Mouse (Mus musculus) CH12.LX (cell line): ENCODE measurements around the gene Nup188. TPM values are rescaled to one million over a fixed set of nuclear protein-coding genes. Genes with fewer than 3 reads are reported as not detected.

ENCODE experiments used
- DNase-seq: peaks from one replicate; pipeline ENCODE4 v3.0.0-alpha.2; 2013; ENCODE audit errors: extremely low read depth
- H3K27ac ChIP-seq: 2 replicates; pipeline ENCODE4 v1.5.1; 2012; ENCODE audit warnings: low read depth, mild to moderate bottlenecking, control low read depth, moderate library complexity; ENCODE audit not compliant: insufficient read depth
- H3K27me3 ChIP-seq: replicated peaks from 2 replicates; pipeline ENCODE3; 2012; ENCODE audit warnings: inconsistent platforms
- H3K36me3 ChIP-seq, 2 experiments: replicated peaks in 1 of 2; 2 replicates each; pipeline versions ENCODE3 to v1.6.1; 2012; ENCODE audit warnings: inconsistent platforms in 1 of 2, low read length in 1 of 2, mild to moderate bottlenecking in 1 of 2, mixed read lengths in 1 of 2, moderate library complexity in 1 of 2; ENCODE audit not compliant: control insufficient read depth in 1 of 2, insufficient read depth in 1 of 2
- H3K4me1 ChIP-seq, 2 experiments: 2 replicates each; pipeline ENCODE4 v1.6.1; 2012; ENCODE audit warnings: inconsistent platforms in 1 of 2, moderate library complexity in 1 of 2; ENCODE audit not compliant: insufficient read depth in 2 of 2, control insufficient read depth in 1 of 2
- H3K4me2 ChIP-seq: 2 replicates; pipeline ENCODE4 v1.6.1; 2012; ENCODE audit warnings: low read depth, mild to moderate bottlenecking, control low read depth; ENCODE audit not compliant: poor library complexity, insufficient read depth, severe bottlenecking
- H3K4me3 ChIP-seq, 3 experiments: fragments of 150-350 bp in 1 of 3; sonication (generic) in 1 of 3; replicated peaks in 1 of 3; 2 replicates each; pipeline versions ENCODE3 to v1.5.1; 2011 to 2012; ENCODE audit warnings: low read depth in 2 of 3, low read length in 2 of 3, mild to moderate bottlenecking in 2 of 3, moderate library complexity in 2 of 3, control low read depth in 1 of 3, improper control_type of control experiment in 1 of 3, inconsistent platforms in 1 of 3, mixed read lengths in 1 of 3; ENCODE audit not compliant: poor library complexity in 1 of 3
- H3K79me2 ChIP-seq: replicated peaks from 2 replicates; pipeline ENCODE4 v1.6.1; 2012; ENCODE audit warnings: mild to moderate bottlenecking, moderate library complexity; ENCODE audit not compliant: control insufficient read depth, poor library complexity, insufficient read depth, severe bottlenecking; ENCODE audit errors: extremely low read depth
- H3K9ac ChIP-seq: 2 replicates; pipeline ENCODE4 v1.6.1; 2012; ENCODE audit warnings: low read depth, mild to moderate bottlenecking, control low read depth, moderate library complexity; ENCODE audit not compliant: insufficient read depth
- H3K9me3 ChIP-seq: replicated peaks from 2 replicates; pipeline ENCODE3; 2012; ENCODE audit warnings: low read length, inconsistent platforms, mixed read lengths
- CHD1 ChIP-seq: IDR thresholded peaks from 2 replicates; pipeline ENCODE4 v1.6.1; 2012; ENCODE audit warnings: low read depth, low read length, improper control_type of control experiment, inconsistent platforms
- CHD2 ChIP-seq: IDR thresholded peaks from 2 replicates; pipeline ENCODE4 v1.6.1; 2011; ENCODE audit warnings: low read length, improper control_type of control experiment
- CTCF ChIP-seq, 2 experiments: IDR thresholded peaks in 1 of 2; conservative IDR thresholded peaks in 1 of 2; 2 replicates each; pipeline ENCODE4 v1.5.1; 2011 to 2012; ENCODE audit warnings: low read depth in 2 of 2, low read length in 2 of 2, improper control_type of control experiment in 1 of 2, inconsistent platforms in 1 of 2, mild to moderate bottlenecking in 1 of 2, moderate library complexity in 1 of 2
- ELF1 ChIP-seq: IDR thresholded peaks from 2 replicates; pipeline ENCODE4 v1.6.1; 2014; ENCODE audit warnings: low read depth, mild to moderate bottlenecking, inconsistent platforms, low read length, improper control_type of control experiment
- EP300 ChIP-seq: IDR thresholded peaks from 2 replicates; pipeline ENCODE4 v1.6.1; 2011; ENCODE audit warnings: low read length, improper control_type of control experiment
- ETS1 ChIP-seq: conservative IDR thresholded peaks from 2 replicates; pipeline ENCODE4 v1.6.1; 2012; ENCODE audit warnings: low read depth, mild to moderate bottlenecking, inconsistent platforms, low read length, improper control_type of control experiment, moderate library complexity
- IRF4 ChIP-seq: IDR thresholded peaks from 2 replicates; pipeline ENCODE4 v1.6.1; 2014; ENCODE audit warnings: low read depth, mild to moderate bottlenecking, inconsistent platforms, low read length, improper control_type of control experiment
- MAZ ChIP-seq: IDR thresholded peaks from 2 replicates; pipeline ENCODE4 v1.6.1; 2012; ENCODE audit warnings: low read depth, mild to moderate bottlenecking, inconsistent platforms, low read length, improper control_type of control experiment, moderate library complexity
- NELFE ChIP-seq: IDR thresholded peaks from 2 replicates; pipeline ENCODE4 v1.6.1; 2011; ENCODE audit warnings: low read depth, low read length, improper control_type of control experiment
- POLR2A ChIP-seq: IDR thresholded peaks from 2 replicates; pipeline ENCODE4 v1.6.1; 2011; ENCODE audit warnings: low read depth, mild to moderate bottlenecking, improper control_type of control experiment, low read length
- RCOR1 ChIP-seq: conservative IDR thresholded peaks from 2 replicates; pipeline ENCODE4 v1.6.1; 2012; ENCODE audit warnings: low read depth, mild to moderate bottlenecking, inconsistent platforms, low read length, improper control_type of control experiment
- SIN3A ChIP-seq: IDR thresholded peaks from 2 replicates; pipeline ENCODE4 v1.6.1; 2012; ENCODE audit warnings: low read length, improper control_type of control experiment, inconsistent platforms
- SMC3 ChIP-seq: IDR thresholded peaks from 2 replicates; pipeline ENCODE4 v1.6.1; 2011; ENCODE audit warnings: low read depth, low read length, improper control_type of control experiment
- TBP ChIP-seq: conservative IDR thresholded peaks from 2 replicates; pipeline ENCODE4 v1.6.1; 2011; ENCODE audit warnings: low read depth, low read length, improper control_type of control experiment
- UBTF ChIP-seq: IDR thresholded peaks from 2 replicates; pipeline ENCODE4 v1.6.1; 2012; ENCODE audit warnings: low read depth, mild to moderate bottlenecking, inconsistent platforms, low read length, improper control_type of control experiment, moderate library complexity
- ZC3H11A ChIP-seq: IDR thresholded peaks from 2 replicates; pipeline ENCODE4 v1.6.1; 2012; ENCODE audit warnings: low read depth, mild to moderate bottlenecking, inconsistent platforms, low read length, improper control_type of control experiment
- ZMIZ1 ChIP-seq: IDR thresholded peaks from 2 replicates; pipeline ENCODE4 v1.6.1; 2012; ENCODE audit warnings: low read depth, mild to moderate bottlenecking, inconsistent platforms, low read length, improper control_type of control experiment
- ZNF384 ChIP-seq: IDR thresholded peaks from 2 replicates; pipeline ENCODE4 v1.6.1; 2012; ENCODE audit warnings: low read depth, low read length, improper control_type of control experiment, inconsistent platforms
- dilution Hi-C: fragments of 300-500 bp; cut with MboI; formaldehyde crosslinking; loops from 2 replicates; pipeline ENCODE4 v1.14.3; 2020; ENCODE audit warnings: low sequenced_read_pairs; ENCODE audit not compliant: extremely low pct_unique_long_range_greater_than_20kb, extremely low pct_ligation_motif_present
- in situ Hi-C: fragments of 300-500 bp; cut with MboI; formaldehyde crosslinking; loops from 3 replicates; pipeline ENCODE4 v1.14.3; 2019; ENCODE audit warnings: low sequenced_read_pairs, low pct_ligation_motif_present, low pct_unique_long_range_greater_than_20kb, mixed read lengths
- polyA plus RNA-seq: library from polyadenylated mRNA; unstranded; fragments of >175 nt; gene quantifications from 2 replicates; pipeline ENCODE4 v1.2.1, GENCODE M21; 2012; ENCODE audit warnings: low read depth; ENCODE audit not compliant: insufficient read length
- total RNA-seq, 2 experiments: library from RNA; depleted of rRNA; stranded (reverse); fragments of 300-350 nt in 1 of 2; fragments of >200 nt in 1 of 2; gene quantifications; 2 replicates each; pipeline ENCODE4 v1.2.3; 2012 to 2014

Nup188 gene
- total and polyA plus RNA-seq, 3 experiments, result 19.7 to 58.8 (median 47.6) TPM

- H3K4me1 ChIP-seq, result no peaks in the 10 kb centered on the region
- H3K9ac ChIP-seq, result no peak overlapping the region
- H3K4me3 ChIP-seq, result no peak overlapping the region
- no peak overlapping the region for H3K27ac ChIP-seq
- peaks cover 69 to 97% of the 10 kb centered on the region in 2 experiments for H3K36me3 ChIP-seq
- no peaks in the 10 kb centered on the region for H3K27me3 ChIP-seq
- TF ChIP-seq ZNF384 (no peak), TBP (no peak), ELF1 (no peak), NELFE (no peak), RCOR1 (no peak), POLR2A (no peak)
- no peak for DNase-seq
- dilution Hi-C loops (no loop called here), in situ Hi-C loops (no loop called here)
- H3K9me3 ChIP-seq, result no peaks in the 10 kb centered on the region
- no peaks in the 10 kb centered on the region for H3K79me2 ChIP-seq
- H3K4me2 ChIP-seq, result no peak overlapping the region
Measured at GRCm38 (mm10) chr2:30328791-30329190, 42.6 kb downstream of the Nup188 start.

- H3K9me3 ChIP-seq, result no peaks in the 10 kb centered on the region
- no peak for TF ChIP-seq IRF4
- TF ChIP-seq SIN3A, result no peak
- TF ChIP-seq ETS1, result no peak
- no peak for TF ChIP-seq SMC3
- TF ChIP-seq ELF1, result no peak
- TF ChIP-seq ZNF384, result no peak
- TF ChIP-seq CTCF (conservative IDR thresholded peaks at IDR 0.05 in 1 of 2, IDR thresholded peaks at IDR 0.05 in 1 of 2; ENCODE audit: low read depth in 2 of 2, low read length in 2 of 2), result no peak
- TF ChIP-seq CHD2, result no peak
- dilution Hi-C loops (no loop called here), in situ Hi-C loops (no loop called here)
- H3K4me2 ChIP-seq, result no peak overlapping the region
- no peaks in the 10 kb centered on the region for H3K4me1 ChIP-seq
- H3K79me2 ChIP-seq, result no peaks in the 10 kb centered on the region
- no peak for DNase-seq
- no peaks in the 10 kb centered on the region for H3K27me3 ChIP-seq
- no peak overlapping the region for H3K9ac ChIP-seq
- no peak overlapping the region for H3K4me3 ChIP-seq
- H3K36me3 ChIP-seq, result peaks cover 76 to 97% of the 10 kb centered on the region in 2 experiments
- H3K27ac ChIP-seq, result no peak overlapping the region
Measured at GRCm38 (mm10) chr2:30335324-30335723, 49.1 kb downstream of the Nup188 start.

- Histone ChIP-seq H3K79me2 (no peaks in the 10 kb centered on the region), H3K4me1 (no peaks in the 10 kb centered on the region), H3K36me3 (peaks cover 77 to 96% of the 10 kb centered on the region in 2 experiments), H3K9ac (no peak overlapping the region), H3K27me3 (no peaks in the 10 kb centered on the region), H3K4me3 (no peak overlapping the region), H3K27ac (no peak overlapping the region), H3K4me2 (no peak overlapping the region), H3K9me3 (no peaks in the 10 kb centered on the region)
- no peak for TF ChIP-seq UBTF
- no peak for TF ChIP-seq CHD1
- TF ChIP-seq ZNF384, result no peak
- no peak for TF ChIP-seq EP300
- TF ChIP-seq RCOR1, result no peak
- TF ChIP-seq POLR2A, result no peak
- TF ChIP-seq MAZ, result no peak
- TF ChIP-seq CHD2, result no peak
- TF ChIP-seq ZMIZ1, result no peak
- no peak for TF ChIP-seq ZC3H11A
- no peak for DNase-seq
- in situ Hi-C loops (no loop called here), dilution Hi-C loops (no loop called here)
Measured at GRCm38 (mm10) chr2:30336174-30336915, 50.1 kb downstream of the Nup188 start.
